Mouse (Mus musculus) C2C12 (cell line): ENCODE measurements around the gene Rbfox3. TPM values are rescaled to one million over a fixed set of nuclear protein-coding genes. Genes with fewer than 3 reads are reported as not detected.
A peak's percentile ranks its signal among the peaks of the same experiment; 100 is the strongest.

Experiments
- H3K27me3 ChIP-seq: one replicate; pipeline ENCODE4 v1.6.1; 2011; ENCODE audit not compliant: control insufficient read depth, insufficient read depth, insufficient read length
- H3K36me3 ChIP-seq: one replicate; pipeline ENCODE4 v1.6.1; 2011; ENCODE audit not compliant: control insufficient read depth, insufficient read depth
- H3K4me3 ChIP-seq: one replicate; pipeline ENCODE4 v1.5.1; 2011; ENCODE audit warnings: mild to moderate bottlenecking, control low read depth; ENCODE audit not compliant: poor library complexity, insufficient read depth, severe bottlenecking
- H3K79me2 ChIP-seq: one replicate; pipeline ENCODE4 v1.6.1; 2011; ENCODE audit not compliant: control insufficient read depth, insufficient read depth
- H3K79me3 ChIP-seq: one replicate; pipeline ENCODE4 v1.6.1; 2011; ENCODE audit warnings: low read depth, control low read depth
- H3ac ChIP-seq: one replicate; pipeline ENCODE3; 2011; ENCODE audit warnings: low read depth; ENCODE audit not compliant: control insufficient read depth, insufficient read length
- CEBPB ChIP-seq: IDR thresholded peaks from one replicate; pipeline ENCODE4 v1.6.1; 2011; ENCODE audit warnings: low read depth, mild to moderate bottlenecking, control low read depth, moderate library complexity
- CTCF ChIP-seq: IDR thresholded peaks from one replicate; pipeline ENCODE4 v1.5.1; 2011; ENCODE audit not compliant: control insufficient read depth, insufficient read depth, insufficient read length
- FOSL1 ChIP-seq: IDR thresholded peaks from one replicate; pipeline ENCODE4 v1.8.0; 2011; ENCODE audit warnings: mild to moderate bottlenecking, low read length; ENCODE audit not compliant: poor library complexity, insufficient read depth, severe bottlenecking
- MAX ChIP-seq: IDR thresholded peaks from one replicate; pipeline ENCODE4 v1.6.1; 2011; ENCODE audit warnings: mild to moderate bottlenecking, control low read depth
- MYOD1 ChIP-seq: IDR thresholded peaks from one replicate; pipeline ENCODE4 v1.6.1; 2011; ENCODE audit warnings: low read depth; ENCODE audit not compliant: control insufficient read depth, insufficient read length
- MYOG ChIP-seq: IDR thresholded peaks from one replicate; pipeline ENCODE4 v1.6.1; 2011; ENCODE audit not compliant: control insufficient read depth, insufficient read length; ENCODE audit errors: extremely low read depth
- USF1 ChIP-seq: IDR thresholded peaks from one replicate; pipeline ENCODE4 v1.6.1; 2011; ENCODE audit warnings: low read depth, mild to moderate bottlenecking, control low read depth, moderate library complexity
- polyA plus RNA-seq: library from polyadenylated mRNA; unstranded; fragments of >200 nt; fragmentation: generic; extraction: Trizol; gene quantifications from one replicate; pipeline ENCODE4 v1.2.1, GENCODE M21; 2012; ENCODE audit warnings: missing spikeins

The Rbfox3 gene
- polyA plus RNA-seq, 1 experiment = not detected

- peaks cover 54% of the 10 kb centered on the region for H3K27me3 ChIP-seq
- no peaks in the 10 kb centered on the region for H3K79me3 ChIP-seq
- H3K4me3 ChIP-seq = no peak overlapping the region
- no peaks in the 10 kb centered on the region for H3K79me2 ChIP-seq
- H3K36me3 ChIP-seq = no peaks in the 10 kb centered on the region
- no peak for TF ChIP-seq USF1
- TF ChIP-seq MAX = no peak
- no peak for TF ChIP-seq CTCF
- no peak for TF ChIP-seq FOSL1
- no peak for TF ChIP-seq MYOG
- TF ChIP-seq MYOD1 = no peak
- TF ChIP-seq CEBPB = no peak
- no peak overlapping the region for H3ac ChIP-seq
Observed at GRCm38 (mm10) chr11:118640706-118641105, 270.7 kb downstream of the Rbfox3 start.

- TF ChIP-seq MYOG = no peak
- TF ChIP-seq USF1 = no peak
- no peak for TF ChIP-seq MAX
- TF ChIP-seq FOSL1 = no peak
- TF ChIP-seq CEBPB = no peak
- no peak for TF ChIP-seq MYOD1
- TF ChIP-seq CTCF = no peak
- Histone ChIP-seq H3K36me3 (no peaks in the 10 kb centered on the region), H3ac (no peak overlapping the region), H3K79me2 (no peaks in the 10 kb centered on the region), H3K27me3 (peaks cover 56% of the 10 kb centered on the region), H3K79me3 (no peaks in the 10 kb centered on the region), H3K4me3 (no peak overlapping the region)
Observed at GRCm38 (mm10) chr11:118637718-118638117, 273.7 kb downstream of the Rbfox3 start.

GRCm38 (mm10) chr11:118634647-118635046, 276.8 kb downstream of the Rbfox3 start:
- Histone ChIP-seq H3ac (no peak overlapping the region), H3K79me2 (no peaks in the 10 kb centered on the region), H3K36me3 (no peaks in the 10 kb centered on the region), H3K27me3 (peaks cover 76% of the 10 kb centered on the region), H3K4me3 (no peak overlapping the region), H3K79me3 (no peaks in the 10 kb centered on the region)
- TF ChIP-seq CTCF = peak; percentile 6
- no peak for TF ChIP-seq MYOD1

- peaks cover 80% of the 10 kb centered on the region for H3K27me3 ChIP-seq
- no peak overlapping the region for H3K4me3 ChIP-seq
- H3ac ChIP-seq = no peak overlapping the region
- H3K79me3 ChIP-seq = no peaks in the 10 kb centered on the region
- no peaks in the 10 kb centered on the region for H3K36me3 ChIP-seq
- no peaks in the 10 kb centered on the region for H3K79me2 ChIP-seq
- TF ChIP-seq MYOD1 (no peak), CEBPB (no peak), USF1 (no peak)
Observed at GRCm38 (mm10) chr11:118629718-118630117, 281.7 kb downstream of the Rbfox3 start.

GRCm38 (mm10) chr11:118627541-118627940, 283.9 kb downstream of the Rbfox3 start:
- TF ChIP-seq MAX (no peak), USF1 (no peak), FOSL1 (no peak), CTCF (no peak), CEBPB (no peak)
- no peaks in the 10 kb centered on the region for H3K79me2 ChIP-seq
- H3K4me3 ChIP-seq = no peak overlapping the region
- no peaks in the 10 kb centered on the region for H3K79me3 ChIP-seq
- no peaks in the 10 kb centered on the region for H3K36me3 ChIP-seq
- peaks cover 81% of the 10 kb centered on the region for H3K27me3 ChIP-seq
- H3ac ChIP-seq = no peak overlapping the region

GRCm38 (mm10) chr11:118620869-118621268, 290.5 kb downstream of the Rbfox3 start:
- H3ac ChIP-seq = no peak overlapping the region
- no peaks in the 10 kb centered on the region for H3K36me3 ChIP-seq
- H3K27me3 ChIP-seq = peaks cover 58% of the 10 kb centered on the region
- no peaks in the 10 kb centered on the region for H3K79me2 ChIP-seq
- no peak for TF ChIP-seq USF1
- H3K4me3 ChIP-seq = no peak overlapping the region
- no peaks in the 10 kb centered on the region for H3K79me3 ChIP-seq
